Mouse (Mus musculus) adrenal gland (tissue): Measurements from ENCODE around the gene Poglut1.

Experiments
- intact Hi-C: fragments of 180-260 bp; cut with DNase I; formaldehyde crosslinking; loops from one replicate; pipeline ENCODE4 v1.15.1; 2025
- long read RNA-seq, 2 experiments: library from polyadenylated mRNA; unstranded; transcript quantifications; one replicate each; pipeline ENCODE4 v2.0.0; 2020; ENCODE audit warnings: borderline replicate concordance in 1 of 2; ENCODE audit not compliant: insufficient replicate concordance in 1 of 2

The Poglut1 gene
- long read RNA-seq, experiment 1, transcript Poglut1-201 (11 exons, 2,758 nt): major isoform, 37 of 48 reads
- long read RNA-seq, experiment 1, partial matches to known transcripts: 4 of 48 reads
- long read RNA-seq, experiment 1, other reads (novel, unspliced or antisense): 5 of 48 reads
- long read RNA-seq, experiment 2, transcript Poglut1-201 (11 exons, 2,758 nt): major isoform, 33 of 44 reads
- long read RNA-seq, experiment 2, partial matches to known transcripts: 7 of 44 reads
- long read RNA-seq, experiment 2, other reads (novel, unspliced or antisense): 1 of 44 reads

GRCm38 (mm10) chr16:38549479-38550396 is at the start of gene Poglut1:
Gene Poglut1 (minus strand): TSS chr16:38550258.
- intact Hi-C loops: no loop called here

DNA sequence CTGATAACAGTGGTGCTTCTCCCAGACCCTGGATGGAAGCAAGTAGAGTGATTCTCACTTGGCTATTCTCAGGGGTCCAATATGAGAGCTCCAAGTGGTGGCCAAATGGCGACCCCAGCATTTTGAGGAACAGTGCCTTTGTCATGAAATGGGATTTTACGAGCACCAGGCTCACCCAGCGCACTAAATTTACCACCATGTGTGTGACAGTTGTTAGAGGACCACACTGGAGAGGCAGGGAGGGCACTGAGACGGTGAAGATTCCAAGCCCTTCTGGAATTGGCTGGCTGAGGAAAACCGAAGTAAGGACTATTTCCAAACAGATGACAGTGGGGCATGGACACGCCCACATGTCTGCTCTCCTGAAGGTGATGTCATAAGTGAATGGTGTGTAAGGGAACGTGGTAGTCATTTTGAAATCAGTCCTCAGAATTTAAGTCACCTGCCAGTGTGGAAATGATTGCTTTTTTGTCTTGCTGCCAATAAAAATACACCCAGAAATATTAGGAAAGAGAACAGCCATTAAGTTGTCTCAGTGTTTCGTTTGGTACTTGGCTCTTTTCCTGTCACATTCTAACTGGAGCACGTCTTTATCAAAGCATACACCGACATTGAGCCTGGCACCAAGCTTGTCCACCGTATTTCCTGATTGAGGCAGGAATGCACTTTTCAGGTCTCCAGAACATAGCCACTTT is 49.1 kb upstream of the Poglut1 start:
- intact Hi-C loops: no loop called here

DNA sequence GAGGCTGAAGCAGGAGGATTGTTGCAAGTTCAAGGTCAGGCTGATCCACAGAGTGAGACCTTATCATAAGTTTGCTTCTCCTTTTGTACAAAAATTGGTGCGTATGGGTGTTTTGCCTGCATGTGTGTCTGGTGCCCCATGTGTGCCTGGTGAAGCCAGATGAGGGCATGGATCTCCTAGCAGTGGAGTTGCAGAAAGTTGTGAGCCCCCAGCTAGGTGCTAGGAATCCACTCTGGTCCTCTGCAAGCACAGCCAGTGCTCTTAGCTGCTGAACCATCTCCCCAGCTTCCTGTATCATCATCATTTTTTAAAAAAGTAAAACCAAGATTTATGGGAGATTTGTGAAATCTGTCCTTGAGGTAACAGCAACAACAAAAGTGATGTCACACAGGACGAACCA is 46.6 kb upstream of the Poglut1 start:
- intact Hi-C loops: no loop called here

GRCm38 (mm10) chr16:38596099-38596498 is 46.0 kb upstream of the Poglut1 start:
- intact Hi-C loops: no loop called here

GRCm38 (mm10) chr16:38594435-38594834 is 44.4 kb upstream of the Poglut1 start:
- intact Hi-C loops: no loop called here

DNA sequence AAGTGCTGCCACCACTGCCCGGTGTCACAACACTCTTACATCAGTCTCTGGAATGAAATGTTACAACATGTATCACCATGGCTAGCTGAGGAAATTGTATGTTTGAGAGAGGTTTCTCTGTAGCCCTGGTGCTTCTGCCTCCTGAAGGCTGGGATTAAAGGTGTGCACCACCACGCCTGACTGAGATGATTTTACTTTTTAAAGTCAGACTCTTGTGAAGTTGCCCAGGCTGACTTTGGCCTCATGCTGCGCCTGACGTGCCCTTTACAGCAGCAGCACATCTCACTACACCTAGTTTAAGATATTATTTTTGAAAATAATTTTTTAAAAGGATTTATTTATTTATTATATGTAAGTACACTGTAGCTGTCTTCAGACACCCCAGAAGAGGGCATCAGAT is 42.9 kb upstream of the Poglut1 start:
- intact Hi-C loops: no loop called here

- intact Hi-C loops: no loop called here
Observed at GRCm38 (mm10) chr16:38592026-38592678, 42.1 kb upstream of the Poglut1 start.

GRCm38 (mm10) chr16:38591506-38591905 is 41.4 kb upstream of the Poglut1 start:
- intact Hi-C loops: no loop called here

- intact Hi-C loops: no loop called here
Observed at GRCm38 (mm10) chr16:38587572-38587971, 37.5 kb upstream of the Poglut1 start.

DNA sequence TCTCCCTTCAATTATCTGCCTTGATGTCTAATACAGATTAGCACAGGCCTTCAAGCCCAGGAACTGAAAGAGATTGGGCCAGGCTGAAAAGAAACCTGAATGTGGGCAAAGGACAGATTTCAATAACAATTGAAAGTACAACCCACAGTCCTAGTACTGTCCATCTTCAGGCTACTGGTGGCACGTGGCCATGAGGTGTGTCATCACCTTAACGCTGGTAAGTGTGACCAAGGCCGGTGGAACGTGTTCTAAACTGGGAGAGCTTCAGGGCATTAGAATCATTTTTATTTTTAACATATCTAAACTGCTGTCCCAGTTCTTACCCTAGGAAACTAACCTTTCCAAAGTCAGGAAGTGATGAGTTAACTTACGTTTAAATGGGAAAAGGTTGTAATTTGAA is 37.1 kb upstream of the Poglut1 start:
- intact Hi-C loops: no loop called here

DNA sequence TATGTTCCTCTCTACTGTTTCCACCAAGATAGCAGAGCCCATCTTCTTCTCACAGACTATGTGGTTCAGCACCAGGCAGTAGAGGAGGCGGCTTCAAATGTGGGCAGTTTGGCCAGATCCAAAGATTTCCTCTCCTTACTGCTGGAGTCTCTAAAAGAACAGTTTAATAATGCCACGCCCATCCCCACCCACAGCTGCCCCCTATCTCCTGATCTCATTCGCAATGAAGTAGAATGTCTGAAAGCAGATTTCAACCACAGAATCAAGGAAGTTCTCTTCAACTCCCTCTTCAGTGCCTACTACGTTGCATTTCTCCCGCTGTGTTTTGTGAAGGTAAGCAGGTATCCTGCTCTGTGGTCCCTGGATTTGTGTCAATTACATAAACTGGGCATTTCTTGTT is 35.1 kb upstream of the Poglut1 start:
- intact Hi-C loops: no loop called here

DNA sequence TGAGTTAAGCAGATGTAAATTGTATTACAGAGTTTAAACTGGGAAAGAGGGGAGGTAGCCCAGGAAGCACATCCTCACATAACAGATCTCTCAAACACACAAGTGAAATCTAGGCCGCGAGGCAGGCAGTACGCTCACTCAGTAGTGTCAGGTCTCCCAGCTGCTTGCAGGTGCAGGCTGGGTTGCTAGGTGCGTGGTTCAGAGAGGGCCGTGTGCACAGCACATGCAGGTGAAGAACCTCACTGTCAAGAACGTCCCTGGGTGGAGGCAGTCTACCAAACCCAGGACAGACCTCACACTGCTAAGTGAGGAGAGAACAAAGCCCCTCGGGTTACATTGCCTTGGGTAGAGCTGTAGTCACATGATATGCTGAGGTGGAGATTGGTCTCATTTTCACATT is 34.7 kb upstream of the Poglut1 start:
- intact Hi-C loops: no loop called here

- intact Hi-C loops: no loop called here
Observed at GRCm38 (mm10) chr16:38571481-38571880, 21.4 kb upstream of the Poglut1 start.

GRCm38 (mm10) chr16:38568192-38568591 is 18.1 kb upstream of the Poglut1 start:
- intact Hi-C loops: no loop called here

GRCm38 (mm10) chr16:38563516-38563915 is 13.5 kb upstream of the Poglut1 start:
- intact Hi-C loops: no loop called here

DNA sequence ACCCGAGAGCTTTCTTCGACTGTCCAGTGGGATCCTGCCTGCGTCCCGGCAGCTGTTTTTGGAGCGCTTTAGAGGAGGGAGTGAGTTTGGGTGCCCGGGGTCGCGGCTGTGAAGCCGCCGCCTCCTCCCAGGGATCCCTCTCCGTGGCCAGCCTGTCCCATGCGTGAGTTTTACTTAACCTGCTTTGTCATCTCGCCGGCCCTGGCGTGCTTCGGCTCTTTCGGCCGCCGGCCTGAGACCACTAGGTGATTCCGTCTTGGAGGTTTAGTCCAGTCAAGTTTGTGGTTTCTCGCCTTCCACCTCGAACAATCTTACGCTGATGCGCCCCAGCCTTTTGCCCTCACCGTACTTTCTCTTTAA is 12.9 kb upstream of the Poglut1 start:
- intact Hi-C loops: no loop called here

DNA sequence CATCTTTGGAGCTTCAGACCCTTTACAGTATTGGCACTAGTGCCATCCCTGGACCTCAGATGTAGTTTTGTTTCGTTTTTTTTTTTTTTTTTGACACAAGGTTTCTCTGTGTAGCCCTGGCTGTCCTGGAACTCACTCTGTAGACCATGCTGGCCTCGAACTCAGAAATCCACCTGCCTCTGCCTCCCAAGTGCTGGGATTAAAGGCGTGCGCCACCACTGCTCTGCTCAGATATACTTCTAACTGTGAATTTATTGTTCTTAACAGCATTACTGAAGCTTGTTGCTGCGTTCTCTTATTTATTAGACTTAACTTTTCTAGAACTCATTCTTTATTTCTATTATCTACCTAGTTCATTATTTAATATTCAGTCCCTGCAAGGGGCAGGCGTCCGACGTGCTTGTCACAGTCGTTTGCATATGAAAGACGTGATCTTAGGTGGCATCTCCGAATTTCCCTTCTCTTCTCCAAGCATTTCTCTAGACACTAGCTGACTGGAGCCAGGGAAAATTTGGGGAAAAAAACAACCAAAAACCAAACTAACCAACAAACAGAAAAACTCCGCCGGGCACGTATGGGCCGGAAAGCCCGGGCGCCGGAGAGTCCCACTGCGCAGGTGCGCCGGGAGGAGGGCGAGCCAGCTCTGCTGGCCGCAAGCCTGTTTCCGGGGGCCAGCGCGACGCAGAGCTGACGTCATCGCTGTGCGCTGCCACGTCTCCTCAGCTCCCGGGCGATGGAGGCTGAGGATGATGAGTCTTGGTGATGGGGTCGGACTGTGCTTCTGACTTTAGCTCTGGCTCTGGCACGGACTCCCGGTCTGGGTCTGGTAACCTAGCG is 12.3 kb upstream of the Poglut1 start:
- intact Hi-C loops: no loop called here

GRCm38 (mm10) chr16:38558221-38558748 is 8.2 kb upstream of the Poglut1 start, which contains the start of gene Tmem39a:
Gene Tmem39a (plus strand): TSS chr16:38558698.
- intact Hi-C loops: no loop called here

GRCm38 (mm10) chr16:38555988-38556387 is 5.9 kb upstream of the Poglut1 start:
- intact Hi-C loops: no loop called here

DNA sequence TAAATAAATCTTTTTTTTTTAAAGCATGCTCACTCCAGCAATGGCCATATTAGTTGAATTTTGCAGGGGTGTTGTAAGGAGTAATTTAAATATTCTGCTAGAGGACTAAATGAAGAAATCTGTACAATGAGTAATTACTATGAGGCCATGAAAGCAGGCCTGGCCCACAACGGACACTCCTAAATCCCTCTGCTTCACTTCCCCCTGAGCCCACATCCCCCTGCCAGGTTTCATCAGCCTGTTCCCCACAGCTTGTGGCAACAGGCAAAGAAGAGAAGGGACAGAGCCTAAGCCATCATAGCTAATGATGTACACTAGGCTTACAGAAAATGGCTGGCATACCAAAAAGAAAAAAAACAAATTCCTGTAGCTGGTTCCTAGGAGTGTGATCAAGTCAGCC is 2.1 kb downstream of the Poglut1 start:
- intact Hi-C loops: no loop called here
